Mouse (Mus musculus) ES-E14 (cell line): ENCODE results near the gene Nr1h4. TPM values are rescaled to one million over a fixed set of nuclear protein-coding genes. Genes with fewer than 3 reads are reported as not detected.

Experiments used
- DNase-seq: peaks from one replicate; pipeline ENCODE4 v3.0.0-alpha.2; 2013; ENCODE audit warnings: low read depth, low spot score
- H3K27ac ChIP-seq: 2 replicates; pipeline ENCODE4 v1.5.1; 2012; ENCODE audit warnings: low read depth, mild to moderate bottlenecking, low read length, moderate library complexity, mixed read lengths; ENCODE audit not compliant: poor library complexity, insufficient read depth, severe bottlenecking
- H3K36me3 ChIP-seq: 2 replicates; pipeline ENCODE4 v1.6.1; 2012; ENCODE audit warnings: mild to moderate bottlenecking, low read length, moderate library complexity, mixed read lengths; ENCODE audit not compliant: control insufficient read depth, poor library complexity, insufficient read depth, severe bottlenecking
- H3K4me1 ChIP-seq, 2 experiments: fragments of 150-350 bp in 1 of 2; sonication (generic) in 1 of 2; 2 replicates each; pipeline ENCODE4 v1.6.1; 2012; ENCODE audit warnings: low read length in 2 of 2, mild to moderate bottlenecking in 1 of 2, mixed read lengths in 1 of 2; ENCODE audit not compliant: control insufficient read depth in 2 of 2, insufficient read depth in 2 of 2, poor library complexity in 1 of 2
- H3K4me3 ChIP-seq, 2 experiments: fragments of 150-350 bp in 1 of 2; sonication (generic) in 1 of 2; 2 replicates each; pipeline ENCODE4 v1.5.1; 2012; ENCODE audit warnings: low read length in 2 of 2, low read depth in 1 of 2, mild to moderate bottlenecking in 1 of 2, mixed read lengths in 1 of 2; ENCODE audit not compliant: insufficient read depth in 1 of 2, poor library complexity in 1 of 2, severe bottlenecking in 1 of 2
- H3K9ac ChIP-seq: 2 replicates; pipeline ENCODE4 v1.6.1; 2012; ENCODE audit warnings: low read depth, mild to moderate bottlenecking, low read length, mixed read lengths; ENCODE audit not compliant: poor library complexity, insufficient read depth, severe bottlenecking
- H3K9me3 ChIP-seq: fragments of 150-350 bp; sonication (generic); 2 replicates; pipeline ENCODE4 v1.6.1; 2012; ENCODE audit warnings: low read depth, mild to moderate bottlenecking, low read length; ENCODE audit not compliant: control insufficient read depth, insufficient read depth
- CHD2 ChIP-seq: IDR thresholded peaks from 2 replicates; pipeline ENCODE4 v1.6.1; 2014; ENCODE audit warnings: mild to moderate bottlenecking, low read depth, low read length, inconsistent platforms
- HCFC1 ChIP-seq: IDR thresholded peaks from 2 replicates; pipeline ENCODE4 v1.6.1; 2012; ENCODE audit warnings: low read length, inconsistent platforms, borderline replicate concordance; ENCODE audit not compliant: insufficient read depth
- MAFK ChIP-seq: IDR thresholded peaks from 2 replicates; pipeline ENCODE4 v1.6.1; 2014; ENCODE audit warnings: mild to moderate bottlenecking, low read depth, low read length, inconsistent platforms; ENCODE audit not compliant: insufficient read depth
- ZC3H11A ChIP-seq: IDR thresholded peaks from 2 replicates; pipeline ENCODE4 v1.6.1; 2012; ENCODE audit warnings: low read depth, mild to moderate bottlenecking, inconsistent platforms, low read length, borderline replicate concordance
- ZNF384 ChIP-seq: IDR thresholded peaks from 2 replicates; pipeline ENCODE4 v1.6.1; 2012; ENCODE audit warnings: low read depth, low read length, inconsistent platforms
- in situ Hi-C, 2 experiments: fragments of 600-800 bp; cut with MboI; formaldehyde crosslinking; loops; one replicate each; pipeline ENCODE4 v1.15.1; 2025; ENCODE audit warnings: low sequenced_read_pairs in 2 of 2, inconsistent platforms in 1 of 2; ENCODE audit not compliant: unreplicated experiment in 2 of 2
- total RNA-seq: library from RNA; depleted of rRNA; stranded (reverse); fragments of 300-350 nt; gene quantifications from 2 replicates; pipeline ENCODE4 v1.2.3, GENCODE M21; 2012; rRNA removed

Gene Nr1h4
- total RNA-seq, 1 experiment = not detected

GRCm38 (mm10) chr10:89407551-89407950 is 125.8 kb downstream of the Nr1h4 start:
- DNase-seq = no peak
- TF ChIP-seq ZC3H11A (no peak), CHD2 (no peak), HCFC1 (no peak), MAFK (no peak), ZNF384 (no peak)
- Histone ChIP-seq H3K4me1 (no peaks in the 10 kb centered on the region), H3K9ac (no peak overlapping the region), H3K9me3 (no peaks in the 10 kb centered on the region), H3K36me3 (peaks cover 4% of the 10 kb centered on the region), H3K4me3 (no peak overlapping the region), H3K27ac (no peak overlapping the region)
- in situ Hi-C loops = no loop called here

DNA sequence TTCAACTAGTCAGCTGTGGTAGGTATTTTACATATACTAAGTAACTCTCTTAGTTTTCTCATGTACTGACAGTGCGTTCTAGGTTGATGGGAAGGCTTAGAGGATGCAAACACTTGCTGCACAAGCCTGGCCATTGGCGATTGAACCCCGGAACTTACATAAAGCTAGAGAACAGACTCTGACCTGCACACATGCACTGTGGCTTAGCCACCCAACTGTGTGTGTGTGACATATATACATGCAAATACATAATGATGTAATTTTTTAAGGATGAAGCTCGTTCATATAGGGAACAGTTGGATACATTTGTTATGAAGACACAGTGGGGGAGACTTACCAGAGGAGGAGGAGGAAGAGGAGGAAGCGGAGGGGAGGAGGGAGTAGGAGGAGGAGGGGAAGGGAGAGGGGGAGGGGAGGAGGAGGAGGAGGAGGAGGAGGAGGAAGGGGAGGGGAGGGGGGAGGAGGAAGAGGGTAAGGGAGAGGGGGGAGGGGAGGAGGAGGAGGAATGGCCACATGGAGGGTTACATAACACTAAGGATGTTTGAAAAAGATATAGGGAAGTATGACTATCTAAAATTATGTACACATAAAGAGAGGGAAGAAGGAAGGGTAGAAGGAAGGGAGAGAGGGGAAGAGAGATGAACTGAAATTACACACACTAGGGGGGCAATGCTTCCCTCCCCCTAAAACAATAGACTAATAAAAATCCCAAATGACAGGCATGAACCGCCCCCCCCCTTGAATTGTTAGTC is 126.5 kb downstream of the Nr1h4 start:
- Histone ChIP-seq H3K4me3 (no peak overlapping the region), H3K9ac (no peak overlapping the region), H3K36me3 (peaks cover 2% of the 10 kb centered on the region), H3K4me1 (no peaks in the 10 kb centered on the region), H3K9me3 (no peaks in the 10 kb centered on the region), H3K27ac (no peak overlapping the region)
- no peak for DNase-seq
- in situ Hi-C loops = no loop called here
- TF ChIP-seq CHD2 (no peak), MAFK (no peak), ZNF384 (no peak), ZC3H11A (no peak), HCFC1 (no peak)

GRCm38 (mm10) chr10:89404936-89405335 is 128.4 kb downstream of the Nr1h4 start:
- H3K4me1 ChIP-seq = no peaks in the 10 kb centered on the region
- no peaks in the 10 kb centered on the region for H3K9me3 ChIP-seq
- no peaks in the 10 kb centered on the region; the same call in 1 of the 2 replicates for H3K36me3 ChIP-seq
- H3K4me3 ChIP-seq = no peak overlapping the region
- H3K9ac ChIP-seq = no peak overlapping the region
- in situ Hi-C loops = no loop called here
- TF ChIP-seq CHD2 (no peak), HCFC1 (no peak), MAFK (no peak), ZC3H11A (no peak), ZNF384 (no peak)
- DNase-seq = no peak
- H3K27ac ChIP-seq = no peak overlapping the region

Other genes starting within 250 kb of the Nr1h4 start
- 0.80 and 0.95 TPM in 2 replicates for gene Ano4, start 188.8 kb downstream of the Nr1h4 start, total RNA-seq
- gene Gas2l3, start 89.6 kb downstream of the Nr1h4 start, total RNA-seq = 24.3 and 25.5 TPM in 2 replicates
- gene Slc17a8, start 87.7 kb upstream of the Nr1h4 start, total RNA-seq = not detected in 2 replicates
- 14.5 and 17.7 TPM in 2 replicates for gene Scyl2, start 152.7 kb upstream of the Nr1h4 start, total RNA-seq
- gene Actr6, start 198.7 kb upstream of the Nr1h4 start, total RNA-seq = 13.8 and 17.2 TPM in 2 replicates
- gene Uhrf1bp1l, start 211.4 kb upstream of the Nr1h4 start, total RNA-seq = 32.3 and 34.5 TPM in 2 replicates